Comparison of ENCODE assay signal across 28 mouse cellular contexts in the genomic region with DNA sequence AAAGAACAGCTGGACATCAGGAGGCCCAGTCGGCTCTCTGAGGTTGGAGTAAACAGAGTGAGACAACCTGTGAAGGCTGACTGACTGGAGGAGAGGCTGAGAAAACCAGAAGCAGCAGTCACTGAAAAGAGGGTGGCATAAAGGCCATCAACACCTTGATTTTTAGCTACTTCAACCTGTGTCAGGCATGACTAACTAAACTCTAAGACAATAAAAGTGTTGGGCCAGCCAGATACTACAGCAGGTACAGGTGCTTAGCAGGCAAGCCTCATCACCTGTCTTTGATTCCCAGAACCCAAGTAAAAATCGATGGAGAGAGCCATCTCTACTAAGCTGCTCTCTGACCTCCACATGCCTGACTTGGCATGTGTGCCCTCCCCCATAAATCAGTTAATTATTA. TPM values are rescaled to one million over a fixed set of nuclear protein-coding genes. Genes with fewer than 3 reads are reported as not detected.
"Had no signal": no experiment of that assay in that cellular context is flagged by ENCODE, and none has a peak within 500 bp of the region (broad histone marks: within the 10 kb centered on the region; RNA-seq: fewer than 3 reads in every experiment).

No protein-coding gene starts in this region.

- H3K4me3 ChIP-seq: liver, embryonic 15.5 days; lung, embryonic 15.5 days; midbrain, embryonic 10.5 days; midbrain, embryonic 13.5 days; midbrain, embryonic 15.5 days; myocyte; neural tube, embryonic 13.5 days; neural tube, embryonic 15.5 days had no signal

- H3K9me3 ChIP-seq: liver, embryonic 15.5 days; lung, embryonic 15.5 days; midbrain, embryonic 10.5 days; midbrain, embryonic 13.5 days; midbrain, embryonic 15.5 days; neural tube, embryonic 13.5 days; neural tube, embryonic 15.5 days had no signal

- H3K9ac ChIP-seq: liver, embryonic 15.5 days; liver, postnatal 0 days; lung, embryonic 15.5 days; midbrain, embryonic 13.5 days; midbrain, embryonic 15.5 days; neural tube, embryonic 13.5 days; neural tube, embryonic 15.5 days had no signal

- ATAC-seq: liver, postnatal 0 days; lung, postnatal 0 days; midbrain, embryonic 13.5 days; midbrain, embryonic 15.5 days had no signal

- H3K4me2 ChIP-seq: liver, embryonic 15.5 days; lung, embryonic 15.5 days; midbrain, embryonic 13.5 days; midbrain, embryonic 15.5 days; neural tube, embryonic 13.5 days; neural tube, embryonic 15.5 days had no signal

- H3K27me3 ChIP-seq: liver, embryonic 15.5 days; lung, embryonic 15.5 days; midbrain, embryonic 13.5 days; midbrain, embryonic 15.5 days; neural tube, embryonic 13.5 days; neural tube, embryonic 15.5 days had no signal

- DNase-seq: liver, postnatal 0 days; lung, adult 2 months; lung, postnatal 14 days; lung, postnatal 36 days; retina, postnatal 1 day; right cerebral cortex, adult 18-20 months; right cerebral cortex, postnatal 25 days; right cerebral cortex, postnatal 4 days; spleen, adult 18-20 months; thymus, adult 18-20 months; thymus, postnatal 25 days; thymus, postnatal 4 days had no signal

- H3K36me3 ChIP-seq: liver, embryonic 15.5 days; lung, embryonic 15.5 days; midbrain, embryonic 10.5 days; midbrain, embryonic 13.5 days; midbrain, embryonic 15.5 days; neural tube, embryonic 15.5 days had no signal

- H3K27ac ChIP-seq: liver, embryonic 15.5 days; lung, embryonic 15.5 days; macrophage; midbrain, embryonic 10.5 days; midbrain, embryonic 13.5 days; midbrain, embryonic 15.5 days; neural tube, embryonic 13.5 days; neural tube, embryonic 15.5 days had no signal

RNA-seq across cellular contexts. Expression of gene 1700011L22Rik, which starts 40.3 kb away (rescaled TPM):
- total RNA-seq: megakaryocyte, adult 5-6 weeks had no signal
- polyA plus RNA-seq: liver, embryonic 15.5 days; liver, postnatal 0 days; lung, adult 2 months; lung, embryonic 15.5 days; lung, postnatal 0 days; macrophage; midbrain, embryonic 10.5 days; midbrain, embryonic 13.5 days; midbrain, embryonic 15.5 days; myocyte; neural tube, embryonic 11.5 days; neural tube, embryonic 13.5 days; neural tube, embryonic 15.5 days; small intestine, adult 2 months; stomach, embryonic 14.5 days; stomach, embryonic 16.5 days; thymus, postnatal 0 days had no signal
